Mouse (Mus musculus) embryonic stem cell, embryonic (primary cell): ENCODE data around the gene Ppwd1.
"Not testable (repeated sequence)": the region's sequence is repeated elsewhere in the genome, so short reads cannot be mapped to it uniquely, and the experiment has no call there.

ENCODE experiments used
- CTCF ChIA-PET, 4 experiments: fragments of 300-600 bp in 2 of 4; fragments of 350-600 bp in 2 of 4; sonication (Branson Sonifier 250); formaldehyde crosslinking; loops; one replicate each; lab custom pipeline; 2022; ENCODE audit warnings: inconsistent platforms in 2 of 4; lab: Charles Lee
- POLR2A ChIA-PET, 4 experiments: fragments of 300-600 bp in 2 of 4; fragments of 350-600 bp in 2 of 4; sonication (Branson Sonifier 250); formaldehyde crosslinking; loops; one replicate each; lab custom pipeline; 2022; ENCODE audit warnings: antibody characterized with exemption in 4 of 4, inconsistent platforms in 1 of 4; lab: Charles Lee

Ppwd1 gene

GRCm38 (mm10) chr13:104228384-104229066 is at the start of gene Ppwd1, which contains the start of gene Cenpk:
Ppwd1 (minus strand) TSS chr13:104228843.
Cenpk (plus strand) TSS chr13:104228611.
- CTCF ChIA-PET: interaction anchor here in 2 of 4 experiments (0.6 to 0.7 kb wide), 4 partner anchors 90 to 1331 kb away, joined by 3 to 9 read pairs (median 4); no protein-coding TSS in a partner anchor
- POLR2A ChIA-PET: interaction anchor here in 3 of 4 experiments (0.5 to 2.2 kb wide), 44 partner anchors 8 to 1746 kb away, joined by 3 to 16 read pairs (median 4); partner anchors contain the start of genes Trappc13 (in 3 of the 3), Trim23 (in 3 of the 3), Nln (in 1 of the 3) and Sgtb (in 1 of the 3)

- CTCF ChIA-PET: no interaction called here
- POLR2A ChIA-PET: no interaction called here
These were observed 30.4 kb upstream of the Ppwd1 start for GRCm38 (mm10) chr13:104258997-104259396.

DNA sequence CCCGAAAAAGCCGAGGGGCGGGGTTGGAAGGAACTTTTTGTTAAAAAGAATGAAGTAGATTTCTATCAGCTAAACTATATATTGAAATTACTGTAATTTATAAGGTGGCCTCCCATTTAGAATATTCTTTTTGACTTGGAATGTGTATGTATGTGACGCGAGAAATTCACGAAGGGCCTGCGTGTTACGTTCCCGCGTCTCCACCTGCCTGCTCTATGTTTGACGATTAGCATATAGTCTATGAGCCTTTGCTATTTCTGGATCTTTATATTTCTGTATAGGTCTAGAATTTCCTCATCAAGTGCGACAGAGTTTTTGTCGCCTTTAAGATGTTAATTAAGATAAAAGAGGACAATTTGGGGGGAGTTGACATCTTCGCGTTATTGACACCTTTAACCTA is 538 bp upstream of the Ppwd1 start:
- CTCF ChIA-PET: no interaction called here
- POLR2A ChIA-PET: interaction anchor here in 3 of 4 experiments (0.5 to 2.2 kb wide), 20 partner anchors 10 to 708 kb away, joined by 3 to 16 read pairs (median 4); partner anchors contain the start of genes Trappc13 (in 3 of the 3) and Trim23 (in 3 of the 3)

GRCm38 (mm10) chr13:104227478-104227877 is 1.2 kb downstream of the Ppwd1 start:
- POLR2A ChIA-PET: interaction anchor here in 3 of 4 experiments (0.6 to 2.2 kb wide), 19 partner anchors 9 to 591 kb away, joined by 3 to 16 read pairs (median 4); partner anchors contain the start of genes Trappc13 (in 2 of the 3), Trim23 (in 2 of the 3) and Srek1 (in 1 of the 3)
- CTCF ChIA-PET: interaction anchor here in 2 of 4 experiments (0.6 to 0.7 kb wide), 2 partner anchors 89 to 217 kb away, joined by 3 to 9 read pairs; no protein-coding TSS in a partner anchor

GRCm38 (mm10) chr13:104204313-104204712 is 24.3 kb downstream of the Ppwd1 start:
- CTCF ChIA-PET: no interaction called here
- POLR2A ChIA-PET: interaction anchor here in 2 of 4 experiments (1.0 kb wide), 3 partner anchors 9 to 24 kb away, joined by 3 to 4 read pairs (median 3); no protein-coding TSS in a partner anchor

GRCm38 (mm10) chr13:104195891-104196290 is 32.8 kb downstream of the Ppwd1 start:
- CTCF ChIA-PET: not testable (repeated sequence)

DNA sequence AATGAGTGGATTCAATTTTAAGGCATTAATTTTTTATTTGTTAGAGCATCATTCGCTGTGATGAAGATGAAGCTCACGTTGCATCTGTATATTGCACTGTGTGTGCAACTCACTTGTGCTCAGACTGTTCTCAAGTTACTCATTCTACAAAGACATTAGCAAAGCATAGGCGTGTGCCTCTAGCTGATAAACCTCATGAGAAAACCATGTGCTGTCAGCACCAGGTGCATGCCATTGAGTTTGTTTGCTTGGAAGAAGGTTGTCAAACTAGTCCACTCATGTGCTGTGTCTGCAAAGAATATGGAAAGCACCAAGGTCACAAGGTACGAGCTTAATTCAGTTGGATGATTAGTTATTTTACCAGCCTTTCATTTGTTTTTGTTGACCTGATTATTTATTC is 41.3 kb downstream of the Ppwd1 start:
- ChIA-PET POLR2A (interaction anchor here in 2 of 4 experiments (0.7 to 4.6 kb wide), 8 partner anchors 9 to 311 kb away, joined by 3 to 21 read pairs (median 4); partner anchors contain the start of genes Trappc13 (in 2 of the 2), Trim23 (in 2 of the 2), Cenpk (in 1 of the 2) and Ppwd1 (in 1 of the 2)), CTCF (no interaction called here)

More at GRCm38 (mm10) chr13:104195891-104196290, 32.8 kb downstream of the Ppwd1 start:
- POLR2A ChIA-PET: interaction anchor here in 2 of 4 experiments (0.6 to 1.4 kb wide), 6 partner anchors 9 to 33 kb away, joined by 3 to 4 read pairs (median 3); partner anchors contain the start of genes Cenpk (in 2 of the 2), Ppwd1 (in 1 of the 2) and Trim23 (in 1 of the 2)

- POLR2A ChIA-PET: interaction anchor here in 3 of 4 experiments (0.5 to 3.5 kb wide), 22 partner anchors 7 to 405 kb away, joined by 3 to 21 read pairs (median 4); partner anchors contain the start of genes Ppwd1 (in 3 of the 3), Cenpk (in 2 of the 3) and Srek1 (in 1 of the 3)
- CTCF ChIA-PET: interaction anchor here in 1 of 4 experiments (0.5 to 0.6 kb wide), 2 partner anchors 186 to 261 kb away, joined by 3 read pairs; no protein-coding TSS in a partner anchor
These were observed 49.3 kb downstream of the Ppwd1 start for GRCm38 (mm10) chr13:104179176-104179888.

GRCm38 (mm10) chr13:104178650-104179121 is 50.0 kb downstream of the Ppwd1 start, which contains the start of gene Trim23:
Trim23 (plus strand) TSS chr13:104178797.
- POLR2A ChIA-PET: interaction anchor here in 3 of 4 experiments (0.5 to 3.5 kb wide), 37 partner anchors 8 to 1282 kb away, joined by 3 to 21 read pairs (median 4); partner anchors contain the start of genes Cenpk (in 3 of the 3), Ppwd1 (in 3 of the 3), Sgtb (in 1 of the 3) and Srek1 (in 1 of the 3)
- CTCF ChIA-PET: interaction anchor here in 1 of 4 experiments (0.5 to 0.6 kb wide), 2 partner anchors 187 to 261 kb away, joined by 3 read pairs; no protein-coding TSS in a partner anchor

DNA sequence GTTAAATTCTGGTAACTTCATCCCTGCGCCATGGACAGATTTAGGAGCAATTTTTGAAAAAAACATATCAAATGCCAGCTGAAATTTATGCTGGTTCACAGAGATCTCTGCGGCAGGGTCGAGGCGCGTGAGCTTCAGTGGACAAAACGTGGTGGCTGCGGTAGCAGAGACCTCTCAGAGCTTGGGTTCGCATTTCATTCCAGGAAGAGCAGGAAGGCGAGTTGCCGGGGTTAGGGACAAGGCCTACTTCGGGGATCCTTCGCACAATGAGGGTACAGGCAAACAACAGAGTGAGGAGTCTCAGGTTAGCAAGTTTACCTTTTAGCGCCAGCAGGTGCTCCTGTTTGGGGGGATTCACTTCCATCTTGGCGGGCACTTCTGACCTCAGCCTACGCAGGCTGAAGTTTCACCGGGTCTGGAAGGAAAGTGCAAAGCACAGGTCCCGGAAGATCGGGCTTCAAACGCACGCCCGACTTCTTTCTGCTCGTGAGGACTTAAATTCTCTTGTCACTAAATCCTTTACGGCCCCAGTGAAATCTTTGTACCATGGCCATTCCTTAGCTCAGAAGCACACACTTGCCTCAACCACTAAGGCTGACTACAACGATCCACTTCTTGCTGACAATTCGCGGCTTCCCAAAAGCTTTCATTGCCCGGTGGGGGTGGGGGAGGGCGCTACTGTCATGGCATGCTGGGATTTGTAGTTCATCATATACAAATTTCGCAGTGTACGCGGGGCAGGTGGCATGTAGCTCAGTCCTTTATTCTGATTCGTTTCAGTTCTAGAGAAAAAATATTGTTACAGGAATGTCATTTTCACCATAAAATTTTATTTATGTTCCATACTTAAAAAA is 50.6 kb downstream of the Ppwd1 start, which contains the start of gene Trappc13:
Gene Trappc13 (minus strand): TSS at position 674 of the 854 bp plus-strand sequence.
- ChIA-PET CTCF (no interaction called here), POLR2A (interaction anchor here in 3 of 4 experiments (0.6 to 3.5 kb wide), 36 partner anchors 9 to 1281 kb away, joined by 3 to 21 read pairs (median 3); partner anchors contain the start of genes Cenpk (in 3 of the 3), Ppwd1 (in 3 of the 3), Sgtb (in 1 of the 3) and Srek1 (in 1 of the 3))

- POLR2A ChIA-PET: interaction anchor here in 2 of 4 experiments (0.9 to 3.5 kb wide), 5 partner anchors 10 to 52 kb away, joined by 3 to 21 read pairs (median 10); partner anchors contain the start of genes Cenpk (in 2 of the 2) and Ppwd1 (in 2 of the 2)
- CTCF ChIA-PET: no interaction called here
These were observed 51.8 kb downstream of the Ppwd1 start for GRCm38 (mm10) chr13:104176874-104177273.

GRCm38 (mm10) chr13:104172498-104172897 is 56.1 kb downstream of the Ppwd1 start:
- ChIA-PET POLR2A (interaction anchor here in 2 of 4 experiments (0.8 to 2.4 kb wide), 5 partner anchors 10 to 33 kb away, joined by 3 to 10 read pairs (median 4); no protein-coding TSS in a partner anchor), CTCF (interaction anchor here in 2 of 4 experiments (0.6 kb wide), 2 partner anchors 13 to 719 kb away, joined by 3 to 4 read pairs; no protein-coding TSS in a partner anchor)

- POLR2A ChIA-PET: interaction anchor here in 3 of 4 experiments (0.6 to 2.4 kb wide), 10 partner anchors 9 to 742 kb away, joined by 3 to 10 read pairs (median 4); partner anchors contain the start of genes Cenpk (in 1 of the 3) and Ppwd1 (in 1 of the 3)
These were observed 56.9 kb downstream of the Ppwd1 start for GRCm38 (mm10) chr13:104171711-104172110.

GRCm38 (mm10) chr13:104155686-104156085 is 73.0 kb downstream of the Ppwd1 start:
- ChIA-PET POLR2A (interaction anchor here in 3 of 4 experiments (0.5 to 1.2 kb wide), 4 partner anchors 15 to 227 kb away, joined by 3 read pairs; no protein-coding TSS in a partner anchor), CTCF (no interaction called here)

More at GRCm38 (mm10) chr13:104171711-104172110, 56.9 kb downstream of the Ppwd1 start:
- CTCF ChIA-PET: interaction anchor here in 3 of 4 experiments (0.5 to 1.6 kb wide), 5 partner anchors 10 to 35 kb away, joined by 3 to 8 read pairs (median 5); no protein-coding TSS in a partner anchor
